Mouse (Mus musculus) G1E (cell line): ENCODE data around the gene Cep152. TPM values are rescaled to one million over a fixed set of nuclear protein-coding genes. Genes with fewer than 3 reads are reported as not detected.

Experiments used
- ATAC-seq: 2 replicates; pipeline ENCODE4 v1.8.0; 2016; ENCODE audit warnings: mild to moderate bottlenecking; ENCODE audit not compliant: insufficient number of reproducible peaks, poor library complexity, low FRiP score, severe bottlenecking; ENCODE audit errors: extremely low read depth
- DNase-seq: peaks from one replicate; pipeline ENCODE4 v3.0.0; 2012; ENCODE audit warnings: low spot score
- H3K27me3 ChIP-seq: 2 replicates; pipeline ENCODE4 v1.6.1; 2012; ENCODE audit warnings: mild to moderate bottlenecking, low read length, inconsistent platforms; ENCODE audit not compliant: insufficient read depth
- H3K36me3 ChIP-seq: replicated peaks from 2 replicates; pipeline ENCODE3; 2012; ENCODE audit warnings: mild to moderate bottlenecking, inconsistent platforms
- H3K4me1 ChIP-seq: 2 replicates; pipeline ENCODE4 v1.6.1; 2012; ENCODE audit warnings: low read depth, low read length, inconsistent platforms, mixed read lengths; ENCODE audit not compliant: insufficient read depth
- H3K4me3 ChIP-seq: 2 replicates; pipeline ENCODE4 v1.5.1; 2012; ENCODE audit warnings: low read depth, mild to moderate bottlenecking, inconsistent platforms, low read length, moderate library complexity, mixed read lengths
- H3K9me3 ChIP-seq: replicated peaks from 2 replicates; pipeline ENCODE4 v1.6.1; 2012; ENCODE audit warnings: inconsistent platforms
- CTCF ChIP-seq: IDR thresholded peaks from 2 replicates; pipeline ENCODE4 v1.5.1; 2012; ENCODE audit warnings: low read depth, low read length, inconsistent platforms, mixed read lengths
- GATA1 ChIP-seq: IDR thresholded peaks from 2 replicates; pipeline ENCODE4 v1.6.1; 2012; ENCODE audit warnings: borderline replicate concordance, low read length, inconsistent platforms, mixed read lengths
- GATA2 ChIP-seq: IDR thresholded peaks from 2 replicates; pipeline ENCODE4 v1.6.1; 2012; ENCODE audit warnings: low read depth, low read length, inconsistent platforms, borderline replicate concordance
- POLR2AphosphoS5 ChIP-seq: IDR thresholded peaks from 2 replicates; pipeline ENCODE4 v1.6.1; 2012; ENCODE audit warnings: low read depth, low read length, inconsistent platforms; ENCODE audit not compliant: insufficient replicate concordance
- TAL1 ChIP-seq: conservative IDR thresholded peaks from 2 replicates; pipeline ENCODE4 v1.6.1; 2012; ENCODE audit warnings: low read depth, low read length, inconsistent platforms, mixed read lengths
- polyA plus RNA-seq: library from polyadenylated mRNA; stranded (reverse); fragments of >175 nt; gene quantifications from 2 replicates; pipeline ENCODE4 v1.2.3, GENCODE M21; 2012
- total RNA-seq, 2 experiments: library from RNA; stranded (forward) in 1 of 2; stranded (reverse) in 1 of 2; fragments of 200-1000 nt in 1 of 2; fragments of >200 nt in 1 of 2; fragmentation: Nextera tagmentation in 1 of 2; gene quantifications; 2 replicates each; pipeline ENCODE4 v1.2.3; 2014 to 2017

Cep152 gene
- total and polyA plus RNA-seq, 3 experiments: 2.3 to 17.6 (median 8.0) TPM

DNA sequence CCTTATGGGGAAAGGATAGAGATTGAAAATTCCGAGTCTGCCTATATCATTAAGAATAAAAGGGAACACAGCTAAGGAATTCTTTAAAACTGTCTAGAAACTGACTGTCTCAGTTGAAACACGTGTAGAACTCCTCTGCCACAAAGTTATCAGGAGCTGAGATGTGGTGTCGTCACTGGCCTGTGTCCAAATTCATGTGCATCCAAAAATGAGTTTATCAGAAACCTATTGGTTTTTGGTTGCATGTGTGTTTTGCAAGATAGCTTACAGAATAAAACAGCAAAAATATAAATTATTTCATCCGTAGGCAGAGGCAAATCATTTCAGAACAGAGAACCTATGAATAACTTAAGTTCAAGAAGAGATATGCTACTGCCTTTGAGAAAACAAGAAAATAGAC lies 41.8 kb upstream of the Cep152 start:
- Histone ChIP-seq H3K36me3 (no peaks in the 10 kb centered on the region), H3K9me3 (no peaks in the 10 kb centered on the region), H3K4me3 (no peak overlapping the region), H3K27me3 (peaks cover 2% of the 10 kb centered on the region; the same call in 1 of the 2 replicates), H3K4me1 (peaks cover 6% of the 10 kb centered on the region)
- ATAC-seq (no peak), DNase-seq (no peak)
- TF ChIP-seq GATA2 (no peak), GATA1 (no peak), POLR2AphosphoS5 (no peak), CTCF (no peak)

DNA sequence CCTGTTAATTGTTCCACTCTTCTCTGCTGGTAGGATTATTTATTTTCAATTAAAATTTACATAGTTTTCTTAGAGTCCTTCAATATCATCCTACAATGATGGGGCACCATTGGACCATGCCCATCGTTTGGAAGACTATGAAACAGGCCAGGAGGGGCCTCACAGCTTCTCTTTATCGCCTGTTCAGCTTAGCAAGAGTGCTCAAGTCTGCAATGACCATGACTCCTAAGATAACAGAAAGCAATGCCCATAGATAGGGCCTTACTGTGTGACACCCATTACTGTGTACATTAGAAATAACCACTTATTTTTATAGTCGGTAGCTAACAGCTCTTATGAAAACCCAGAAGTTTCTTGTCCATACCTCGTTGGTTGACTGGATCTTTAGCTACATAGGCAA lies 41.0 kb upstream of the Cep152 start:
- peaks cover 6% of the 10 kb centered on the region; the same call in 1 of the 2 replicates for H3K27me3 ChIP-seq
- DNase-seq: no peak
- no peaks in the 10 kb centered on the region for H3K36me3 ChIP-seq
- ATAC-seq: no peak
- no peaks in the 10 kb centered on the region for H3K9me3 ChIP-seq
- H3K4me3 ChIP-seq: no peak overlapping the region
- peaks cover 6% of the 10 kb centered on the region for H3K4me1 ChIP-seq
- TF ChIP-seq GATA2: no peak
- no peak for TF ChIP-seq TAL1
- TF ChIP-seq GATA1: no peak
- TF ChIP-seq POLR2AphosphoS5: no peak
- no peak for TF ChIP-seq CTCF

GRCm38 (mm10) chr2:125665213-125665612 lies 40.3 kb upstream of the Cep152 start:
- TF ChIP-seq CTCF (no peak), TAL1 (no peak), GATA1 (no peak), GATA2 (no peak), POLR2AphosphoS5 (no peak)
- Histone ChIP-seq H3K27me3 (peaks cover 12% of the 10 kb centered on the region; the same call in 1 of the 2 replicates), H3K4me3 (no peak overlapping the region), H3K36me3 (no peaks in the 10 kb centered on the region), H3K4me1 (peaks cover 8% of the 10 kb centered on the region), H3K9me3 (no peaks in the 10 kb centered on the region)
- ATAC-seq (no peak), DNase-seq (no peak)

- H3K36me3 ChIP-seq: no peaks in the 10 kb centered on the region
- peaks cover 8% of the 10 kb centered on the region for H3K4me1 ChIP-seq
- TF ChIP-seq GATA2: no peak
- no peak for TF ChIP-seq CTCF
- TF ChIP-seq TAL1: no peak
- no peak for TF ChIP-seq POLR2AphosphoS5
- no peak for TF ChIP-seq GATA1
- DNase-seq (no peak), ATAC-seq (no peak)
- no peak overlapping the region for H3K4me3 ChIP-seq
- H3K27me3 ChIP-seq: peaks cover 12% of the 10 kb centered on the region; the same call in 1 of the 2 replicates
- 0 out of 2 replicates have a peak, but pooled peaks cover 3% of the 10 kb centered on the region for H3K9me3 ChIP-seq
Observed at GRCm38 (mm10) chr2:125662517-125662916, 37.6 kb upstream of the Cep152 start.

GRCm38 (mm10) chr2:125661156-125661555 lies 36.2 kb upstream of the Cep152 start:
- Histone ChIP-seq H3K4me3 (no peak overlapping the region), H3K36me3 (no peaks in the 10 kb centered on the region), H3K9me3 (0 out of 2 replicates have a peak, but pooled peaks cover 3% of the 10 kb centered on the region), H3K27me3 (peaks cover 12% of the 10 kb centered on the region; the same call in 1 of the 2 replicates), H3K4me1 (peaks cover 8% of the 10 kb centered on the region)
- no peak for ATAC-seq
- no peak for DNase-seq
- no peak for TF ChIP-seq CTCF
- TF ChIP-seq GATA1: no peak
- TF ChIP-seq POLR2AphosphoS5: no peak
- TF ChIP-seq GATA2: no peak

DNA sequence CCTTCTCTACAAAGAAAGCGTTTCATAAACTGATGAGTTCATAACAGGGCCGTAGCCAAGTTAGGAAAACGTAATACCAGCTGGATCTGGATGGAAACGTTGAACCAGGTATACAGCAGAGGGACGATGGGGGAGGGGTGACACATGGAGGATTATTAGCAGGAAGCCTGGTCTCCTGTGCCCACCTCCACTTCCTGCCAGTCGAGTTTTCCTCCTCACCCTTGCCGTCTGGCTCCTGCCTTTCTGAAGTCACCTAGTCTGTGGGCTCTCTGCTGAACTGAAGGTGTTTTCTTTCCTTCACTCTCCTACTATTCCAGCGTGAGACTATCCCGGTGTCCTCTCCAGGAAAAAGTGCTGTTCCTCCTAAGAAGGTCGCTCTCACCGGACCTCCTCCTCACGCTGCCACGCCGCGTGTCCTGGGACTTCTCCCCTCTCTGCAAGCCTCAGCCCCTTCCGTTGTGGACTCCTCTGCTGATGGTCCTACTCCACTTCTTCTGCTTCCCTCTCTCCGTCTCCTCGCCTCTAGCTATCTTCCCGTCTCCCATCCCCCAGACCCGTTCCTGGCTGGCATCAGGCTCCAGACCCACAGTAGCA lies 35.7 kb upstream of the Cep152 start:
- Histone ChIP-seq H3K4me3 (no peak overlapping the region), H3K36me3 (no peaks in the 10 kb centered on the region), H3K4me1 (peaks cover 8% of the 10 kb centered on the region), H3K27me3 (peaks cover 12% of the 10 kb centered on the region; the same call in 1 of the 2 replicates), H3K9me3 (0 out of 2 replicates have a peak, but pooled peaks cover 3% of the 10 kb centered on the region)
- DNase-seq (no peak), ATAC-seq (no peak)
- TF ChIP-seq GATA2 (no peak), CTCF (no peak), POLR2AphosphoS5 (no peak), TAL1 (no peak), GATA1 (no peak)

DNA sequence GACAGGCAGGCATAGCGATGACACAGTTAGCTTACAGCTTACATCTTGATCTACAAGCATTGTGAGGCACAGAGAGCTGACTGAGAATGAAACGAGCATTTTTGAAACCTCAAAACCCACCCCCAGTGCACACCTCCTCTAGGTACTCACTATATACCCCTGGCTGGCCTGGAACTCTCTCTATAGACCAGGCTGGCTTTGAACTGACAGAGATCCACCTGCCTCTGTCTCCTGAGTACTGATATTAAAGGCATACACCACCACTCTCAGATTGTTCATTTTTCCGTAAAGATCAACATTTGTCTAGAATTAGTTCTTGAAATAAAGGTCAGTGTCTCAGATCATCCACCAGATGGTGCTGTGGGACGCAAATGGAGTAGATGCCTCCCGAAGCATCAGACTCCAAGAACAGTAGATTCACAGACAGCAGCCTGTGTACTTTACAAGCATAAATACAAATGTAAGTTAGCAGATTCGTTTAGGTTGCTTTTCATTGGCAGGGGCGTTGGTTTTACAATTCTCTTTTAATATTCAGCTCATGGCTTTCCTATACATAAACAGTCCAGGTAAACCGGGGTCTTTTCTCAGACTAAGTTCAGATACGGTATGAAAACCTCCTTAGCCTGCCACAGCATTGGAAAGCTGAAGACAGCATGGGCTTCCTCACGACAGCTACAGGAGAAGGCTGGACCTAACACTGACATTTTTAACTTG lies 35.1 kb upstream of the Cep152 start:
- 0 out of 2 replicates have a peak, but pooled peaks cover 3% of the 10 kb centered on the region for H3K9me3 ChIP-seq
- H3K36me3 ChIP-seq: no peaks in the 10 kb centered on the region
- peaks cover 12% of the 10 kb centered on the region; the same call in 1 of the 2 replicates for H3K27me3 ChIP-seq
- peak; percentile 22; the same call in 1 of the 2 replicates for ATAC-seq
- peak; percentile 62 for DNase-seq
- H3K4me3 ChIP-seq: no peak overlapping the region
- peaks cover 4% of the 10 kb centered on the region for H3K4me1 ChIP-seq
- no peak for TF ChIP-seq TAL1
- peak; percentile 40; the same call in 1 of the 2 replicates for TF ChIP-seq CTCF
- no peak for TF ChIP-seq POLR2AphosphoS5
- TF ChIP-seq GATA1: no peak
- TF ChIP-seq GATA2: no peak
